Mouse (Mus musculus) midbrain, embryonic 14.5 days (tissue): ENCODE results near the gene Hoxd8. TPM values are rescaled to one million over a fixed set of nuclear protein-coding genes. Genes with fewer than 3 reads are reported as not detected.

ENCODE experiments used
- ATAC-seq: fragments of 200-750 bp; cut with Nextera tagmentation; 2 replicates; pipeline ENCODE4 v1.8.0; 2017; ENCODE audit warnings: moderate number of reproducible peaks, moderate library complexity; ENCODE audit not compliant: low FRiP score, low TSS enrichment
- DNase-seq: peaks from one replicate; pipeline ENCODE4 v3.0.0-alpha.2; 2015
- H3K27ac ChIP-seq: fragments of 300-500 bp; sonication (generic); replicated peaks from 2 replicates; pipeline ENCODE4 v1.5.1; 2014; ENCODE audit warnings: mild to moderate bottlenecking, low read depth, low read length, moderate library complexity
- H3K27me3 ChIP-seq: fragments of 300-500 bp; sonication (generic); 2 replicates; pipeline ENCODE4 v1.6.1; 2014; ENCODE audit warnings: low read length, control low read depth, mixed read lengths; ENCODE audit not compliant: control insufficient read depth, insufficient read depth
- H3K36me3 ChIP-seq: fragments of 300-500 bp; sonication (generic); 2 replicates; pipeline ENCODE4 v1.6.1; 2014; ENCODE audit warnings: low read length, control low read depth; ENCODE audit not compliant: control insufficient read depth, insufficient read depth
- H3K4me1 ChIP-seq: fragments of 300-500 bp; sonication (generic); 2 replicates; pipeline ENCODE4 v1.6.1; 2014; ENCODE audit warnings: mild to moderate bottlenecking, antibody characterized with exemption, low read length, control low read depth; ENCODE audit not compliant: control insufficient read depth, insufficient read depth
- H3K4me2 ChIP-seq: fragments of 300-500 bp; sonication (generic); 2 replicates; pipeline ENCODE4 v1.6.1; 2014; ENCODE audit warnings: mild to moderate bottlenecking, low read length, moderate library complexity
- H3K4me3 ChIP-seq: fragments of 300-500 bp; sonication (generic); replicated peaks from 2 replicates; pipeline ENCODE4 v1.5.1; 2014; ENCODE audit warnings: low read depth, low read length
- H3K9ac ChIP-seq: fragments of 300-500 bp; sonication (generic); replicated peaks from 2 replicates; pipeline ENCODE4 v1.6.1; 2014; ENCODE audit warnings: mild to moderate bottlenecking, low read length, moderate library complexity
- H3K9me3 ChIP-seq: fragments of 300-500 bp; sonication (generic); 2 replicates; pipeline ENCODE4 v1.6.1; 2016; ENCODE audit warnings: low read length, control low read depth, mixed read lengths; ENCODE audit not compliant: control insufficient read depth
- WGBS: fragments of 180-500 bp; shearing (Covaris S2); extraction: QIAGEN DNeasy Blood & Tissue Kit; methylation state at CpG from one replicate; pipeline ENCODE4 v1.1.7; 2014; 5-methylcytosine and 5-hydroxymethylcytosine counted together
- polyA plus RNA-seq: library from polyadenylated mRNA; unstranded; fragments of >200 nt; fragmentation: Nextera tagmentation; extraction: Ambion mirVana; gene quantifications from 2 replicates; pipeline ENCODE4 v1.2.1, GENCODE M21; 2014

Hoxd8 gene
- polyA plus RNA-seq, 1 experiment from 2014 or later: not detected

GRCm38 (mm10) chr2:74667842-74668357, 36.5 kb upstream of the Hoxd8 start, which contains the start of gene Hoxd13:
Gene Hoxd13 (plus strand): TSS chr2:74668310.
- no peak within 1 kb of the TSS for H3K27ac ChIP-seq
- no peak for ATAC-seq
- under 1% methylated on average over 42 of the region's 51 CpGs for WGBS

GRCm38 (mm10) chr2:74668370-74669229, 35.8 kb upstream of the Hoxd8 start:
- H3K4me2 ChIP-seq: peak overlapping the region; percentile 45
- H3K36me3 ChIP-seq: no peaks in the 10 kb centered on the region
- no peak for DNase-seq
- no peak overlapping the region for H3K27ac ChIP-seq
- H3K9ac ChIP-seq: no peak overlapping the region
- WGBS: under 1% methylated on average over 65 of the region's 74 CpGs
- H3K9me3 ChIP-seq: no peaks in the 10 kb centered on the region
- H3K27me3 ChIP-seq: peaks cover 98% of the 10 kb centered on the region
- H3K4me1 ChIP-seq: no peaks in the 10 kb centered on the region
- peak; percentile 40; the same call in 1 of the 2 replicates for ATAC-seq
- H3K4me3 ChIP-seq: peak overlapping the region; percentile 20

More at GRCm38 (mm10) chr2:74667842-74668357, 36.5 kb upstream of the Hoxd8 start, which contains the start of gene Hoxd13:
- H3K9ac ChIP-seq: no peak within 1 kb of the TSS
- no peak for DNase-seq
- no peaks in the 10 kb centered on the region for H3K9me3 ChIP-seq
- H3K4me2 ChIP-seq: peak within 1 kb of the TSS; percentile 45
- H3K36me3 ChIP-seq: no peaks in the 10 kb centered on the region
- H3K4me1 ChIP-seq: no peaks in the 10 kb centered on the region
- peaks cover 98% of the 10 kb centered on the region for H3K27me3 ChIP-seq
- H3K4me3 ChIP-seq: peak within 1 kb of the TSS; percentile 20

- Histone ChIP-seq H3K4me3 (no peak overlapping the region), H3K36me3 (no peaks in the 10 kb centered on the region), H3K27ac (no peak overlapping the region), H3K9me3 (no peaks in the 10 kb centered on the region), H3K27me3 (peaks cover 98% of the 10 kb centered on the region), H3K9ac (no peak overlapping the region), H3K4me1 (no peaks in the 10 kb centered on the region), H3K4me2 (no peak overlapping the region)
- WGBS: 0% methylated on average over 3 of the region's 3 CpGs
- DNase-seq (no peak), ATAC-seq (no peak)
Observed at GRCm38 (mm10) chr2:74669230-74669578, 35.2 kb upstream of the Hoxd8 start.

- no peak overlapping the region for H3K9ac ChIP-seq
- no peaks in the 10 kb centered on the region for H3K36me3 ChIP-seq
- H3K27me3 ChIP-seq: peaks cover 98% of the 10 kb centered on the region
- H3K4me3 ChIP-seq: no peak overlapping the region
- H3K4me1 ChIP-seq: no peaks in the 10 kb centered on the region
- ATAC-seq (no peak), DNase-seq (no peak)
- no peaks in the 10 kb centered on the region for H3K9me3 ChIP-seq
- no peak overlapping the region for H3K27ac ChIP-seq
- 2% methylated on average over 14 of the region's 14 CpGs for WGBS
- no peak overlapping the region for H3K4me2 ChIP-seq
Observed at GRCm38 (mm10) chr2:74669650-74670235, 34.7 kb upstream of the Hoxd8 start.

DNA sequence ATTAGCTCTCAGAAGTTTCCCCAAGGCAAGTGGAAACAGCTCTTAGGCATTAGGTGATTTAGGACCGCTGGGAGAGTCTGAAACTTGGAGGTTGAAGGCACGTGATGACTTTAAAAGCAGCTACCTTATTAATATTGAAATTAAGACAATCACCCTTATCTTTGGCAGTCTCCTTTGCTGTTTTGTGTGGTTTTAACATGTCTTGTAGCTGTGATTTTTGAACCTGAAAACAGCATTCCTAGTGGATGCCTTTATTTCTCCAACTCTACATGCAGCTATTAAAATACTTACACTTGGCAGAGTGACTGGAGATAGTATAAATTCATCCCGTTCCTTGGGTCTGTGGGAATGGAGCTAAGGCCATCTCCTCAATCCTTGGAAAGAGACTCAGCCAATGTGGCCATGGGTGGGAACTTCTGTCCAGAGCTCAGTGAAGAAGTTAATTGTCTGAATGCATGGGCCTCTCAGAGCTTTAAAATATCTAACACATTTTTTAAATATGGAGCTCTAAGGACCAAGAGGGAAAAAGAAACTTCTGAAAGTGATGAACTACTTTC, 33.7 kb upstream of the Hoxd8 start:
- no peaks in the 10 kb centered on the region for H3K36me3 ChIP-seq
- no peak overlapping the region for H3K4me3 ChIP-seq
- H3K27me3 ChIP-seq: peaks cover 99% of the 10 kb centered on the region
- no peaks in the 10 kb centered on the region for H3K9me3 ChIP-seq
- ATAC-seq (no peak), DNase-seq (no peak)
- H3K4me2 ChIP-seq: no peak overlapping the region
- 0% methylated on average over 3 of the region's 3 CpGs for WGBS
- H3K4me1 ChIP-seq: no peaks in the 10 kb centered on the region
- no peak overlapping the region for H3K9ac ChIP-seq
- no peak overlapping the region for H3K27ac ChIP-seq

GRCm38 (mm10) chr2:74671847-74672246, 32.6 kb upstream of the Hoxd8 start:
- no peaks in the 10 kb centered on the region for H3K4me1 ChIP-seq
- H3K4me3 ChIP-seq: no peak overlapping the region
- H3K27me3 ChIP-seq: peaks cover 99% of the 10 kb centered on the region
- H3K9ac ChIP-seq: no peak overlapping the region
- no peak overlapping the region for H3K4me2 ChIP-seq
- H3K36me3 ChIP-seq: no peaks in the 10 kb centered on the region
- DNase-seq (no peak), ATAC-seq (no peak)
- no peak overlapping the region for H3K27ac ChIP-seq
- no peaks in the 10 kb centered on the region for H3K9me3 ChIP-seq
- WGBS: 4% methylated on average over 5 of the region's 5 CpGs

GRCm38 (mm10) chr2:74672481-74673362, 31.7 kb upstream of the Hoxd8 start:
- Histone ChIP-seq H3K36me3 (no peaks in the 10 kb centered on the region), H3K9ac (no peak overlapping the region), H3K4me1 (no peaks in the 10 kb centered on the region), H3K27me3 (peaks cover 99% of the 10 kb centered on the region), H3K4me2 (peak overlapping the region; percentile 46), H3K9me3 (no peaks in the 10 kb centered on the region), H3K27ac (no peak overlapping the region), H3K4me3 (peak overlapping the region; percentile 20)
- ATAC-seq: no peak
- WGBS: under 1% methylated on average over 40 of the region's 40 CpGs
- DNase-seq: peak; percentile 84

GRCm38 (mm10) chr2:74673835-74674425, 30.5 kb upstream of the Hoxd8 start:
- Histone ChIP-seq H3K27ac (no peak overlapping the region), H3K9ac (no peak overlapping the region), H3K4me1 (no peaks in the 10 kb centered on the region), H3K4me2 (no peak overlapping the region), H3K27me3 (peaks cover 100% of the 10 kb centered on the region), H3K4me3 (no peak overlapping the region), H3K9me3 (no peaks in the 10 kb centered on the region), H3K36me3 (no peaks in the 10 kb centered on the region)
- DNase-seq (no peak), ATAC-seq (no peak)
- WGBS: 1% methylated on average over 24 of the region's 24 CpGs
